Mouse (Mus musculus) limb, embryonic 10.5 days (tissue): Measurements from ENCODE around the gene Ccl20. TPM values are rescaled to one million over a fixed set of nuclear protein-coding genes. Genes with fewer than 3 reads are reported as not detected.

Experiments used
- DNase-seq: peaks from one replicate; pipeline ENCODE4 v3.0.0-alpha.2; 2017; ENCODE audit warnings: low spot score
- H3K27ac ChIP-seq: fragments of 300-500 bp; sonication (generic); 2 replicates; pipeline ENCODE4 v1.5.1; 2016; ENCODE audit warnings: mild to moderate bottlenecking
- H3K27me3 ChIP-seq: fragments of 300-500 bp; sonication (generic); 2 replicates; pipeline ENCODE4 v1.6.1; 2016; ENCODE audit warnings: low read depth, mild to moderate bottlenecking; ENCODE audit not compliant: poor library complexity, severe bottlenecking
- H3K36me3 ChIP-seq: fragments of 300-500 bp; sonication (generic); 2 replicates; pipeline ENCODE4 v1.6.1; 2016; ENCODE audit warnings: mild to moderate bottlenecking, moderate library complexity
- H3K4me1 ChIP-seq: fragments of 300-500 bp; sonication (generic); 2 replicates; pipeline ENCODE4 v1.6.1; 2016
- H3K4me3 ChIP-seq: fragments of 300-500 bp; sonication (generic); 2 replicates; pipeline ENCODE4 v1.5.1; 2016; ENCODE audit warnings: mild to moderate bottlenecking, moderate library complexity
- H3K9me3 ChIP-seq: fragments of 300-500 bp; sonication (generic); replicated peaks from 2 replicates; pipeline ENCODE4 v1.6.1; 2016; ENCODE audit warnings: mild to moderate bottlenecking
- WGBS: fragments of 180-500 bp; shearing (Covaris S2); methylation state at CpG from one replicate; pipeline ENCODE4 v1.1.7; 2016; 5-methylcytosine and 5-hydroxymethylcytosine counted together
- polyA plus RNA-seq: library from polyadenylated mRNA; unstranded; fragments of >200 nt; fragmentation: Nextera tagmentation; extraction: Ambion mirVana; gene quantifications from 2 replicates; pipeline ENCODE4 v1.2.1, GENCODE M21; 2016

The Ccl20 gene
- polyA plus RNA-seq = not detected in 2 replicates

- no peak within 1 kb of the TSS for H3K27ac ChIP-seq
- H3K4me3 ChIP-seq = no peak within 1 kb of the TSS
- no peaks in the 10 kb centered on the region for H3K4me1 ChIP-seq
- 34% methylated on average over 8 of the region's 8 CpGs for WGBS
- DNase-seq = no peak
- H3K9me3 ChIP-seq = no peaks in the 10 kb centered on the region
- H3K27me3 ChIP-seq = no peaks in the 10 kb centered on the region
- no peaks in the 10 kb centered on the region for H3K36me3 ChIP-seq
Observed at GRCm38 (mm10) chr1:83116447-83117137, at the start of gene Ccl20. Gene Ccl20 (plus strand): TSS chr1:83116766.

- H3K27ac ChIP-seq = no peak overlapping the region
- H3K4me1 ChIP-seq = no peaks in the 10 kb centered on the region
- no peak for DNase-seq
- H3K4me3 ChIP-seq = no peak overlapping the region
- H3K36me3 ChIP-seq = no peaks in the 10 kb centered on the region
- H3K9me3 ChIP-seq = no peaks in the 10 kb centered on the region
- H3K27me3 ChIP-seq = no peaks in the 10 kb centered on the region
- WGBS = 91% methylated on average over 10 of the region's 10 CpGs
Observed at GRCm38 (mm10) chr1:83067205-83067604, 49.4 kb upstream of the Ccl20 start.

- Histone ChIP-seq H3K27ac (no peak overlapping the region), H3K4me1 (no peaks in the 10 kb centered on the region), H3K4me3 (no peak overlapping the region)
Observed at GRCm38 (mm10) chr1:83075526-83076189, 40.9 kb upstream of the Ccl20 start.

GRCm38 (mm10) chr1:83076190-83076917 is 40.2 kb upstream of the Ccl20 start:
- Histone ChIP-seq H3K36me3 (no peaks in the 10 kb centered on the region), H3K27ac (no peak overlapping the region), H3K4me3 (no peak overlapping the region), H3K9me3 (no peaks in the 10 kb centered on the region), H3K4me1 (no peaks in the 10 kb centered on the region), H3K27me3 (no peaks in the 10 kb centered on the region)
- peak; percentile 55 for DNase-seq
- 52% methylated on average over 11 of the region's 11 CpGs for WGBS

More at GRCm38 (mm10) chr1:83075526-83076189, 40.9 kb upstream of the Ccl20 start:
- Histone ChIP-seq H3K27me3 (no peaks in the 10 kb centered on the region), H3K36me3 (no peaks in the 10 kb centered on the region), H3K9me3 (no peaks in the 10 kb centered on the region)
- no peak for DNase-seq
- WGBS = 53% methylated on average over 15 of the region's 15 CpGs

GRCm38 (mm10) chr1:83077016-83077415 is 39.5 kb upstream of the Ccl20 start:
- no peak for DNase-seq
- no peaks in the 10 kb centered on the region for H3K4me1 ChIP-seq
- H3K27ac ChIP-seq = no peak overlapping the region
- H3K36me3 ChIP-seq = no peaks in the 10 kb centered on the region
- 88% methylated on average over 6 of the region's 6 CpGs for WGBS
- no peaks in the 10 kb centered on the region for H3K9me3 ChIP-seq
- H3K27me3 ChIP-seq = no peaks in the 10 kb centered on the region
- H3K4me3 ChIP-seq = no peak overlapping the region

GRCm38 (mm10) chr1:83084790-83085189 is 31.8 kb upstream of the Ccl20 start:
- WGBS = 87% methylated on average over 2 of the region's 2 CpGs
- no peaks in the 10 kb centered on the region; the same call in 1 of the 2 replicates for H3K4me1 ChIP-seq
- H3K27ac ChIP-seq = no peak overlapping the region
- no peaks in the 10 kb centered on the region for H3K27me3 ChIP-seq
- no peak overlapping the region for H3K4me3 ChIP-seq
- no peak for DNase-seq
- H3K9me3 ChIP-seq = no peaks in the 10 kb centered on the region
- H3K36me3 ChIP-seq = no peaks in the 10 kb centered on the region

- no peak for DNase-seq
- H3K4me3 ChIP-seq = no peak overlapping the region
- WGBS = 72% methylated on average over 3 of the region's 3 CpGs
- H3K27ac ChIP-seq = no peak overlapping the region
- no peaks in the 10 kb centered on the region for H3K4me1 ChIP-seq
- H3K9me3 ChIP-seq = no peaks in the 10 kb centered on the region
- no peaks in the 10 kb centered on the region for H3K36me3 ChIP-seq
- no peaks in the 10 kb centered on the region for H3K27me3 ChIP-seq
Observed at GRCm38 (mm10) chr1:83091268-83091667, 25.3 kb upstream of the Ccl20 start.

GRCm38 (mm10) chr1:83096935-83097334 is 19.6 kb upstream of the Ccl20 start:
- Histone ChIP-seq H3K9me3 (no peaks in the 10 kb centered on the region), H3K4me1 (0 out of 2 replicates have a peak, but pooled peaks cover 3% of the 10 kb centered on the region), H3K27ac (no peak overlapping the region), H3K36me3 (no peaks in the 10 kb centered on the region), H3K27me3 (no peaks in the 10 kb centered on the region), H3K4me3 (no peak overlapping the region)
- 87% methylated on average over 4 of the region's 4 CpGs for WGBS
- DNase-seq = no peak

- Histone ChIP-seq H3K36me3 (no peaks in the 10 kb centered on the region), H3K27ac (no peak overlapping the region), H3K4me1 (0 out of 2 replicates have a peak, but pooled peaks cover 3% of the 10 kb centered on the region), H3K4me3 (no peak overlapping the region), H3K9me3 (no peaks in the 10 kb centered on the region), H3K27me3 (no peaks in the 10 kb centered on the region)
- no peak for DNase-seq
- 91% methylated on average over 2 of the region's 2 CpGs for WGBS
Observed at GRCm38 (mm10) chr1:83099160-83099559, 17.4 kb upstream of the Ccl20 start.

- WGBS = 89% methylated on average over 7 of the region's 7 CpGs
- H3K4me3 ChIP-seq = no peak overlapping the region
- H3K27me3 ChIP-seq = no peaks in the 10 kb centered on the region
- 0 out of 2 replicates have a peak, but pooled peaks cover 3% of the 10 kb centered on the region for H3K4me1 ChIP-seq
- H3K27ac ChIP-seq = no peak overlapping the region
- no peak for DNase-seq
- H3K36me3 ChIP-seq = no peaks in the 10 kb centered on the region
- no peaks in the 10 kb centered on the region for H3K9me3 ChIP-seq
Observed at GRCm38 (mm10) chr1:83099580-83100137, 16.9 kb upstream of the Ccl20 start.

- Histone ChIP-seq H3K27ac (no peak overlapping the region), H3K27me3 (no peaks in the 10 kb centered on the region), H3K4me3 (no peak overlapping the region), H3K9me3 (no peaks in the 10 kb centered on the region), H3K4me1 (0 out of 2 replicates have a peak, but pooled peaks cover 3% of the 10 kb centered on the region), H3K36me3 (no peaks in the 10 kb centered on the region)
- WGBS = 68% methylated on average over 3 of the region's 3 CpGs
- DNase-seq = no peak
Observed at GRCm38 (mm10) chr1:83101891-83102290, 14.7 kb upstream of the Ccl20 start.

GRCm38 (mm10) chr1:83105464-83105863 is 11.1 kb upstream of the Ccl20 start:
- Histone ChIP-seq H3K4me3 (no peak overlapping the region), H3K27me3 (no peaks in the 10 kb centered on the region), H3K27ac (no peak overlapping the region), H3K9me3 (no peaks in the 10 kb centered on the region), H3K36me3 (no peaks in the 10 kb centered on the region), H3K4me1 (0 out of 2 replicates have a peak, but pooled peaks cover 3% of the 10 kb centered on the region)
- 75% methylated on average over 1 of the region's 1 CpGs for WGBS
- no peak for DNase-seq
